Mouse (Mus musculus) induced T-regulatory cell, adult 2 months (primary cell): ENCODE measurements around the gene Klhl21.

Source experiments
- DNase-seq: peaks from one replicate; pipeline ENCODE4 v3.0.0-alpha.2; 2012; ENCODE audit warnings: low read depth

Klhl21 gene

GRCm38 (mm10) chr4:152021568-152022097, 13.0 kb downstream of the Klhl21 start:
- no peak for DNase-seq

DNA sequence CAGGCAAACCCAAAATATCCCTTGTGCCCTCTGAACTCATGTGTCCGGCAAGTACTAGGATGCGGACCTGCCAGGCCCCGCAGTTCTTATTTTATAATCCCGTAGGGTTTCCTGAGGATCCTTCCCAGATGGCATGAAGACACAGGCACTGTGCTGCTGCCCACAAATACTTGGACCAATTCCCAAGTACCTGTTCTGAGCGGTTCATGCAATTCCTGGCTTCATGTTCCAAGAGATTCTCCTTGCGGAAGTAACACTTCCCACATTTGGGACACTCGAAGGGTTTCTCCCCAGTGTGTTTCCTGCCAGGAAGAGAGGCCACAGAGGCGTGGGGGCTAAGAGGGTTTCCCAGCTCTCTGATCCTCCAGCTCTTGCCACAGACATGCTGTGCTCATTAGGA, 13.9 kb downstream of the Klhl21 start:
- DNase-seq, result no peak

- no peak for DNase-seq
Measured at GRCm38 (mm10) chr4:152024525-152024924, 15.9 kb downstream of the Klhl21 start.

DNA sequence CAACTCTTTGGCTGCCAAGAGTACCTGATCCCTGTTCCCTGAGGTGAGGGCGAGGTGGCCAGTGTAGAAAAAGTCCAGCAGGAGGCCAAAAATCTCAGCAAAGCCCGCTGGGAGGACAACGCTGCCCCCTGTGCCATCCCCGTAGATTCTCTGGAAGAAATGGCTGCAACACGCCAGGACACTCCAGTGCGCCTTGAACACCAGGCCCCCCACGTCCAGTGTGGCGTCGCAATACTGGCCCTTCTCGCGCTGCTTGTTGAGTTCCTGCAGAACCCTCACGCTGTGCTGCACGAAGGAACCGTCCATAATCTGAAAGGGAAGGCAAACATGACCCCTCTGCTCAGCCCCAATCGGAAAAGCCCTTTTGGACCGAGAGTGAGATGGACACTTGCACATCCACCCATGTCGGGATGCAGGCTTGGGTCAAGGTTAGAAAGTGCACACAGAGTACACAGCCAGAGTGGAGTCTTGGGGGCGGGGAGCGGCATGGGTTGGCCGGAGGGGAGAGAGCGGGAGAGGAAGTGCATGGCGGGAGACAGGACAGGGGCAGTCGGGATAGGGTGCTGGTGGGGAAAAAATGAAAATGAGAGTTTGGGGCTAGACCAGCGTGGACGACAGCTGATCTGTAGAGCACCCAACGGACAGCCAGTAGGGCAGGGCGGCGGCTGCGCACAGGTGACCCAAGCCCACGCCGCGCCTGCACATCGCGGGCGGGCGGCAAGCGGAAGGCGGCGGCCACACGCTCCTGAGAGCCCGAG, 18.3 kb downstream of the Klhl21 start:
- DNase-seq, result no peak

- peak; percentile 99 for DNase-seq
Measured at GRCm38 (mm10) chr4:152027524-152027923, 18.9 kb downstream of the Klhl21 start, which contains the start of gene Zbtb48. TSS of gene Zbtb48 (minus strand) at chr4:152027671.

- DNase-seq, result no peak
Measured at GRCm38 (mm10) chr4:152028456-152028855, 19.9 kb downstream of the Klhl21 start.

DNA sequence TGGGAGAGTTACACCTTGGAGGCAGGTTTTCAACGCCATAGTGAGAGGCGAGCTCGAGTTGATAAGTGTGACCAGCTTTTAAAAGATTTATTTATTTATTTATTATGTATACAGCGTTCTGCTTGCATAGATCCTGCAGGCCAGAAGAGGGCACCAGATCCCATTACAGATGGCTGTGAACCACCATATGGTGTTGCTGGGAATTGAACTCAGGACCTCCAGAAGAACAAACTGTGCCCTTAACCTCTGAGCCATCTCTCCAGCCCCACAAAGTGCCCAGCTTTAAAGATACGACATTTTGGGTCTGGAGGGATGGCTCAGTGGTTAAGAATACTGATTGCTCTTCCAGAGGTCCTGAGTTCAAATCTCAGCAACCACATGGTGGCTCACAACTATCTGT, 20.5 kb downstream of the Klhl21 start:
- DNase-seq, result peak; percentile 55

GRCm38 (mm10) chr4:152029997-152030396, 21.4 kb downstream of the Klhl21 start:
- no peak for DNase-seq

- DNase-seq, result no peak
Measured at GRCm38 (mm10) chr4:152032922-152033321, 24.3 kb downstream of the Klhl21 start.

GRCm38 (mm10) chr4:152036464-152036863, 27.9 kb downstream of the Klhl21 start:
- peak; percentile 40 for DNase-seq

DNA sequence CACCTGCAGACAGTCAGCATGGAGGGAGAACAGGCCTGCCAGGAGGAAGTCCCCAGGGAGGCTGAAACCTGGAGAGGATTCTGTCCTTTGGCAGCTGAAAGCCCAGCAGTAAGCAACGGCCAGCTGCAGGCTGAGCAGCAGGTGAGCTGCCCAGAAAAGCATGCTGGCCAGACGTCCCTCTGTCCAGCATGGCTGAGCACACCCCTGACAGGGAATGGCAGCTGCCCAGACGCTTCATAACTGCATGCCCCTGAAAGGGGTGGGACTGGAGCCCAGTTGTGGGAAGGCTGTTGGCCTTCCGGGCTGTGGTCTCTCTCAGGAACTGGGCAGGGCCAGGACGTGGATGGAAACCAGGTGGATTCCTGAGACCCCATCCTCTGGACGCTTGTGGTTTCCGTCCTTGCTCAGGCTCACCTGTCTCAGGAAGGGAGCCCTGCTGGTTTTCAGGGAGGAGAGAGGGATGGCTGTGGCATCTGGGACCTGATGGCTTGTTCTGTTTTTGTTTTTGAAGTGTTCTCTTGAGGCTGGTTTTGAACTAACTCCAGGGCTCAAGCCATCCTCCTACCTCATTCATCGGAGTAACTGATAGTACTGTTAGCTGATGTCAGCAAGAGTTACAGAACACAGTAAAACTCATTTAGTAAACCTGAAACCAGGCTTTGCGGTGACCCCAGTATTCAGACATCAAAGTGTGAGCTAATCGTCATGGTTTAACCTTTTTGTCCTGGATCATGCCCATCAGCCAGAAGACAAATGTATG, 29.8 kb downstream of the Klhl21 start, which contains the start of gene Tas1r1:
Gene Tas1r1, minus strand, starts transcription at position 344 of the 760 bp plus-strand sequence.
- DNase-seq, result peak; percentile 75

- DNase-seq, result peak; percentile 95
Measured at GRCm38 (mm10) chr4:152038985-152039830, 30.6 kb downstream of the Klhl21 start, which contains the start of gene Nol9. TSS of gene Nol9 (plus strand) at chr4:152039321.

- DNase-seq, result no peak
Measured at GRCm38 (mm10) chr4:152039831-152040310, 31.3 kb downstream of the Klhl21 start.

DNA sequence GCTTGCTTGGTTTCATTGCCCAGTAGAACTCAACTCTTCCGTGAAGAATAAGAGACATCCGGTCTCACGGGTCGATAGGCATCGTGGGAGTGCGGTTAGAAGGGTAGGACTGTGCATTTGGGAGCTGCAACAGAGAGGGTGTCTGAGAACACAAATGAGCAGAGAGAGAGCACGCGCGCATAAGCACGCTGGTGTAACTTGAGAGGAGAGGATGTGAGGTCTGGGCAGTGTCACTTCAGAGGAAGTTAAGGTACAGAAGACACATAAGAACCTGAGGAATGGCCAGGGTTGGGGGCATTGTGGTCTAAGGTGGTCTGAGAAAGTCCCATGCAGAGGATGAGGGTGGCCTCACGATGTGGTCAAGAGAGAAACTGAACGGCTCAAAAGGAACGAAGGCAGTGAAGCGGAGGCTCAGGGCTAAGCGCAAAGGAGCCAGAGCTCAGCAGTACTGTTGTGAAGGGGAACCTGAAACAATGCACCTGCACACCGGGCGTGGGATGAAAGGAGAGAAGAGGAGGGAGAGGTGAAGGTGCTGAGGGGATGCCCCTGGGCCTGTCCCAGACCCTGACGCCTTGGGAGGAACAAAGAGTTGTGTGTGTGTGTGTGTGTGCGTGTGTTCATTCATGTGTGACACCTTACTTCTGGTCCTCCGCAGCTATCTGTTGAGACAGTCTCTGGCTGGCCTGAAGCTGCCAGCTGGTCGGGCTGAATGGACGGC, 33.5 kb downstream of the Klhl21 start:
- DNase-seq, result no peak

GRCm38 (mm10) chr4:152043171-152043570, 34.6 kb downstream of the Klhl21 start:
- DNase-seq, result no peak

DNA sequence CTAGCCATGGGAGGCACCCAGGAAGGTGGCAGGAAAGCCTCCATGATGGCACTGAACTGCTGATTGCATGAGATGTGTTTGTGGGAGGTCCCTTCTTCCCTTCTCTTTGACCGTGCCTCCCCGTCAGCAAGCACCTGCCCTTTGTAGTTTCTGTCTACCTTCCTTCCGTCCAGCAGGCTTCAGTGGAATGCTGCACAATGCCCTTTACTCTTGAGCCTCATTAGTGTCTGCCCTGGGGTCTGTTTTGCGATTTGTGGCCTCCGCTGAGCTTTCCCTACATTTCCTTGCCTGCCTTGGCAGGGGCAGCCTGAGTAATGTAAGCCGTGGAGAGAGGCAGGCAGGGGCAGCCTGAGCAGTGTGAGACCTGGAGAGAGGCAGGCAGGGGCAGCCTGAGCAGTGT, 36.0 kb downstream of the Klhl21 start:
- DNase-seq, result no peak

GRCm38 (mm10) chr4:152062390-152063110, 53.9 kb downstream of the Klhl21 start:
- DNase-seq, result no peak

- DNase-seq, result no peak
Measured at GRCm38 (mm10) chr4:152067280-152067679, 58.7 kb downstream of the Klhl21 start.
